Mouse (Mus musculus): ENCODE results near the gene Acer1. TPM values are rescaled to one million over a fixed set of nuclear protein-coding genes. Genes with fewer than 3 reads are reported as not detected.

The Acer1 gene
- polyA plus RNA-seq, 1 experiment from 2014 or later = not detected

- Histone ChIP-seq H3K4me2 (ENCODE audit: low read depth, low read length) (no peak overlapping the region), H3K27me3 (ENCODE audit: insufficient read depth, low read length) (0 out of 2 replicates have a peak, but pooled peaks cover under 1% of the 10 kb centered on the region), H3K9ac (replicated peaks) (no peak overlapping the region), H3K4me3 (ENCODE audit: low read depth, low read length) (no peak overlapping the region), H3K9me3 (ENCODE audit: low read length) (no peaks in the 10 kb centered on the region), H3K27ac (ENCODE audit: low read depth) (no peak overlapping the region), H3K36me3 (replicated peaks; ENCODE audit: insufficient read depth, low read length) (no peaks in the 10 kb centered on the region), H3K4me1 (ENCODE audit: insufficient read depth) (no peaks in the 10 kb centered on the region)
- 75% methylated on average over 5 of the region's 5 CpGs for WGBS (ENCODE audit: insufficient replicate concordance)
- ATAC-seq = no peak
- no peak for DNase-seq
- TF ChIP-seq EP300 (IDR thresholded peaks at IDR 0.05; ENCODE audit: low read depth) (no peak), CTCF (IDR thresholded peaks at IDR 0.05; ENCODE audit: low read depth) (no peak)
Observed at GRCm38 (mm10) chr17:56974708-56975240, 7.2 kb downstream of the Acer1 start.

DNA sequence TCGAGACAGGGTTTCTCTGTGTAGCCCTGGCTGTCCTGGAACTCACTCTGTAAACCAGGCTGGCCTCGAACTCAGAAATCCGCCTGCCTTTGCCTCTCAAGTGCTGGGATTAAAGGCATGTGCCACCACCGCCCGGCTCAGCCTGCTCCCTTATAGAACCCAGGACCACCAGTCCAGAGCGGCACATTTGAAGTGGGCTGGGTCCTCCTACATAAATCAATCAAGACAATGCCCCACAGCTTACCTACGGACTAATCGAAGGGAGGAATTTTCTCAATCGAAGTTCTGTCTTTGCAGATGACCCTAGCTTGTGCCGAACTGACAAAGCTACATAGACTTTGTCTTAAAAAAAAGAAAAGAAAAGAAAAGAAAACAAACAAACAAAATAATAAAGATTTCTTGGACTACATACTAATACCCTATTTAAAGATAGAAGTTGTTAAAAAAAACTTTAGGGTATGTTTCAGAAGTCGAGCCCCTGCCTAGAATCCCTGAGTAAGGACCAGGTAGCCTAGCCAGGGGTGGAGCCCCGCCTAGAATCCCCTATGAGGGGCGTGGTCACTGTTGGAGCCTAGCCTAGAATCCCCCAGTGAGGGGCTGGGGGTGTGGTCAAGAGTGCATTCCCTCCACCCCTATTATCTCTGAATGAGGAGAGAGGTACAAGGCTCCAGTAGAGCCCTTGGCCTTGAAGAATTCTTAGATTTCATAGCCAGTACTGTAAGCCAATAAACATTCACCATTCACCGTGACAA is 7.8 kb downstream of the Acer1 start:
- no peak overlapping the region for H3K27ac ChIP-seq (ENCODE audit: low read depth)
- no peak overlapping the region for H3K4me2 ChIP-seq (ENCODE audit: low read depth, low read length)
- H3K4me1 ChIP-seq (ENCODE audit: insufficient read depth) = no peaks in the 10 kb centered on the region
- DNase-seq (no peak), ATAC-seq (no peak)
- 68% methylated on average over 11 of the region's 14 CpGs for WGBS (ENCODE audit: insufficient replicate concordance)
- no peak overlapping the region for H3K4me3 ChIP-seq (ENCODE audit: low read depth, low read length)
- H3K9ac ChIP-seq (replicated peaks) = no peak overlapping the region
- H3K27me3 ChIP-seq (ENCODE audit: insufficient read depth, low read length) = 0 out of 2 replicates have a peak, but pooled peaks cover 3% of the 10 kb centered on the region
- no peaks in the 10 kb centered on the region for H3K36me3 ChIP-seq (replicated peaks; ENCODE audit: insufficient read depth, low read length)
- H3K9me3 ChIP-seq (ENCODE audit: low read length) = no peaks in the 10 kb centered on the region
- TF ChIP-seq EP300 (IDR thresholded peaks at IDR 0.05; ENCODE audit: low read depth) (no peak), CTCF (IDR thresholded peaks at IDR 0.05; ENCODE audit: low read depth) (no peak)

DNA sequence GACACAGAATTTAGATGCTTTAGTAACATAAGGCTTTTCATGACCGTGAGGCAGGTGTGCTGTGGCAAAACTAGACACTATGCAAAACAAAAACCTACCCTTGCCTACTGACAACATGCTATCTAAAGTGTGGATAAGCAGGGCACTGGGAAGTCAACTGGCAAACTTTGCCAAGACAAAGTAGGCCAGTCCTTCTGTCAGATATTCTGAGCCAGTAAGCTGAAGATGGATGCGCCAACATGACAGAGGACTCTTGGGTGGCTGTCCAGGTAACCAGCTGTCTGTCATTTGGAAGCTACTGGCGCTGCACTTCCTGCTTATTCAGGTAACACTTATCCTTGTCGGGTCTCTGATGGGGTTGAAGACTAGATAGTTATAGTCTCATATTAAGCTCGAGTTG is 11.8 kb downstream of the Acer1 start:
- no peaks in the 10 kb centered on the region for H3K9me3 ChIP-seq (ENCODE audit: low read length)
- H3K9ac ChIP-seq (replicated peaks) = no peak overlapping the region
- 57% methylated on average over 5 of the region's 5 CpGs for WGBS (ENCODE audit: insufficient replicate concordance)
- H3K27me3 ChIP-seq (ENCODE audit: insufficient read depth, low read length) = 0 out of 2 replicates have a peak, but pooled peaks cover 3% of the 10 kb centered on the region
- no peaks in the 10 kb centered on the region for H3K4me1 ChIP-seq (ENCODE audit: insufficient read depth)
- TF ChIP-seq CTCF (IDR thresholded peaks at IDR 0.05; ENCODE audit: low read depth) = no peak
- no peak for TF ChIP-seq EP300 (IDR thresholded peaks at IDR 0.05; ENCODE audit: low read depth)
- no peak overlapping the region for H3K4me2 ChIP-seq (ENCODE audit: low read depth, low read length)
- no peak for DNase-seq
- no peak overlapping the region for H3K4me3 ChIP-seq (ENCODE audit: low read depth, low read length)
- H3K27ac ChIP-seq (ENCODE audit: low read depth) = no peak overlapping the region
- no peaks in the 10 kb centered on the region for H3K36me3 ChIP-seq (replicated peaks; ENCODE audit: insufficient read depth, low read length)
- no peak for ATAC-seq

GRCm38 (mm10) chr17:56969321-56969720 is 12.6 kb downstream of the Acer1 start:
- WGBS (ENCODE audit: insufficient replicate concordance) = 60% methylated on average over 3 of the region's 3 CpGs

GRCm38 (mm10) chr17:56963646-56964045 is 18.3 kb downstream of the Acer1 start:
- ATAC-seq = no peak
- Histone ChIP-seq H3K9ac (replicated peaks) (no peak overlapping the region), H3K27ac (ENCODE audit: low read depth) (no peak overlapping the region), H3K4me1 (ENCODE audit: insufficient read depth) (no peaks in the 10 kb centered on the region), H3K27me3 (ENCODE audit: insufficient read depth, low read length) (no peaks in the 10 kb centered on the region), H3K36me3 (replicated peaks; ENCODE audit: insufficient read depth, low read length) (no peaks in the 10 kb centered on the region), H3K4me2 (ENCODE audit: low read depth, low read length) (no peak overlapping the region), H3K4me3 (ENCODE audit: low read depth, low read length) (no peak overlapping the region), H3K9me3 (ENCODE audit: low read length) (no peaks in the 10 kb centered on the region)
- TF ChIP-seq EP300 (IDR thresholded peaks at IDR 0.05; ENCODE audit: low read depth) = no peak
- no peak for TF ChIP-seq CTCF (IDR thresholded peaks at IDR 0.05; ENCODE audit: low read depth)
- DNase-seq = no peak
- WGBS (ENCODE audit: insufficient replicate concordance) = 72% methylated on average over 6 of the region's 6 CpGs

More at GRCm38 (mm10) chr17:56969321-56969720, 12.6 kb downstream of the Acer1 start:
- H3K27ac ChIP-seq (ENCODE audit: low read depth) = no peak overlapping the region
- no peaks in the 10 kb centered on the region for H3K36me3 ChIP-seq (replicated peaks; ENCODE audit: insufficient read depth, low read length)
- DNase-seq (no peak), ATAC-seq (no peak)
- TF ChIP-seq CTCF (IDR thresholded peaks at IDR 0.05; ENCODE audit: low read depth) (no peak), EP300 (IDR thresholded peaks at IDR 0.05; ENCODE audit: low read depth) (no peak)
- no peaks in the 10 kb centered on the region for H3K4me1 ChIP-seq (ENCODE audit: insufficient read depth)
- H3K4me3 ChIP-seq (ENCODE audit: low read depth, low read length) = no peak overlapping the region
- H3K27me3 ChIP-seq (ENCODE audit: insufficient read depth, low read length) = 0 out of 2 replicates have a peak, but pooled peaks cover 3% of the 10 kb centered on the region
- H3K9me3 ChIP-seq (ENCODE audit: low read length) = no peaks in the 10 kb centered on the region
- H3K4me2 ChIP-seq (ENCODE audit: low read depth, low read length) = no peak overlapping the region
- H3K9ac ChIP-seq (replicated peaks) = no peak overlapping the region

GRCm38 (mm10) chr17:56962642-56963405 is 19.1 kb downstream of the Acer1 start:
- peaks cover 7% of the 10 kb centered on the region for H3K4me1 ChIP-seq (ENCODE audit: insufficient read depth)
- WGBS (ENCODE audit: insufficient replicate concordance) = 67% methylated on average over 5 of the region's 5 CpGs

More at GRCm38 (mm10) chr17:56962642-56963405, 19.1 kb downstream of the Acer1 start:
- DNase-seq = no peak
- no peak overlapping the region for H3K27ac ChIP-seq (ENCODE audit: low read depth)
- H3K9ac ChIP-seq (replicated peaks) = no peak overlapping the region
- no peak for ATAC-seq
- no peaks in the 10 kb centered on the region for H3K36me3 ChIP-seq (replicated peaks; ENCODE audit: insufficient read depth, low read length)
- no peaks in the 10 kb centered on the region for H3K9me3 ChIP-seq (ENCODE audit: low read length)
- no peak overlapping the region for H3K4me2 ChIP-seq (ENCODE audit: low read depth, low read length)
- no peak for TF ChIP-seq EP300 (IDR thresholded peaks at IDR 0.05; ENCODE audit: low read depth)
- no peak for TF ChIP-seq CTCF (IDR thresholded peaks at IDR 0.05; ENCODE audit: low read depth)
- no peaks in the 10 kb centered on the region for H3K27me3 ChIP-seq (ENCODE audit: insufficient read depth, low read length)
- H3K4me3 ChIP-seq (ENCODE audit: low read depth, low read length) = no peak overlapping the region
